Mouse (Mus musculus): Measurements from ENCODE around the gene Zfp2. TPM values are rescaled to one million over a fixed set of nuclear protein-coding genes. Genes with fewer than 3 reads are reported as not detected.

Zfp2 gene
- polyA plus RNA-seq (2017; shearing (Covaris generic)): 2.0 TPM

GRCm38 (mm10) chr11:50915671-50916320, at the start of gene Zfp2:
Gene Zfp2, minus strand, starts transcription at chr11:50916165.

GRCm38 (mm10) chr11:50953665-50954064, 37.7 kb upstream of the Zfp2 start, which contains the start of gene Prop1:
Gene Prop1, minus strand, starts transcription at chr11:50953765.

GRCm38 (mm10) chr11:50943506-50943905, 27.5 kb upstream of the Zfp2 start, which contains the start of gene 4933414I15Rik:
Gene 4933414I15Rik, minus strand, starts transcription at chr11:50943765.

DNA sequence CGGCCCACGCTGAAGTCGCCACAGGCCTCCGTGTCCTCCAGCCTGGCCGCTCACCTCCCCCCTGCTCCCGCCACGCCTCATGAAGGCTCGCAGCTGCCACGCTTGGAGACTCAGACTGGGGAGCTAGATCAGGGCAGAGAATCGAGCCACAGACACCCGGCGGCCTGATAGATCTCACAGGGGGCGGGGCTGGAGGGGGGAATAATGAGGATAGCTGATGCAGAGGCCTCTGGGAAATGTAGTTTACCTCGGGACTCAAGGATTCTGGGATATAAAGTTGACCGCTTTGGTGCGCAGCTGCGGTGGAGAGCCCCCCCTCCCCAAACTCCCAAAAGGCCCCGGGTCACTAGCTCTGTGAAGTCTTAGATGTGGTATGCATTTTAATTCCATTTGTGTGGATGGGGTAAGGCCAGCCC, 15.5 kb upstream of the Zfp2 start, which contains the start of gene Zfp354b:
TSS of gene Zfp354b (minus strand) at position 183 of the 416 bp plus-strand sequence.

GRCm38 (mm10) chr11:50887390-50888128, 28.4 kb downstream of the Zfp2 start, which contains the start of gene Zfp454:
Gene Zfp454, minus strand, starts transcription at chr11:50887651.

GRCm38 (mm10) chr11:50850177-50850735, 65.7 kb downstream of the Zfp2 start, which contains the start of gene Grm6:
Gene Grm6, plus strand, starts transcription at chr11:50850685.

Other genes with a start within 250 kb of the Zfp2 start
- 3.3 TPM for gene Zfp354c, start 88.4 kb downstream of the Zfp2 start, polyA plus RNA-seq (2017; shearing (Covaris generic))
- 0.14 TPM for gene Zfp879, start 74.6 kb downstream of the Zfp2 start, polyA plus RNA-seq (2017; shearing (Covaris generic))
- gene Grm6, start 65.5 kb downstream of the Zfp2 start, polyA plus RNA-seq (2017; shearing (Covaris generic)): 0.69 TPM
- not detected for gene Zfp454, start 28.5 kb downstream of the Zfp2 start, polyA plus RNA-seq (2017; shearing (Covaris generic))
- not detected for gene Zfp354b, start 15.5 kb upstream of the Zfp2 start, polyA plus RNA-seq (2017; shearing (Covaris generic))
- not detected for gene 4933414I15Rik, start 27.6 kb upstream of the Zfp2 start, polyA plus RNA-seq (2017; shearing (Covaris generic))
- not detected for gene Prop1, start 37.6 kb upstream of the Zfp2 start, polyA plus RNA-seq (2017; shearing (Covaris generic))
- gene Olfr1378, start 50.4 kb upstream of the Zfp2 start, polyA plus RNA-seq (2017; shearing (Covaris generic)): not detected
- gene Olfr1377, start 65.8 kb upstream of the Zfp2 start, polyA plus RNA-seq (2017; shearing (Covaris generic)): not detected
- not detected for gene Olfr51, start 87.4 kb upstream of the Zfp2 start, polyA plus RNA-seq (2017; shearing (Covaris generic))
- 0.06 TPM for gene Olfr54, start 98.1 kb upstream of the Zfp2 start, polyA plus RNA-seq (2017; shearing (Covaris generic))
- not detected for gene Olfr1375, start 131.9 kb upstream of the Zfp2 start, polyA plus RNA-seq (2017; shearing (Covaris generic))
- gene Zfp354a, start 143.1 kb upstream of the Zfp2 start, polyA plus RNA-seq (2017; shearing (Covaris generic)): not detected